ENCODE assay signal across 28 mouse cellular contexts in genomic region chr7:102501986-102502385, GRCm38 (mm10). TPM values are rescaled to one million over a fixed set of nuclear protein-coding genes. Genes with fewer than 3 reads are reported as not detected.
"Had no signal": no experiment of that assay in that cellular context is flagged by ENCODE, and none has a peak within 500 bp of the region (broad histone marks: within the 10 kb centered on the region; RNA-seq: fewer than 3 reads in every experiment).

No protein-coding gene starts in this region.

- H3K27ac ChIP-seq: limb, embryonic 12.5 days; limb, embryonic 15.5 days; liver, embryonic 14.5 days; macrophage; midbrain, embryonic 12.5 days; midbrain, embryonic 15.5 days; neural tube, embryonic 13.5 days had no signal

- H3K27me3 ChIP-seq: limb, embryonic 12.5 days; limb, embryonic 15.5 days; midbrain, embryonic 12.5 days; midbrain, embryonic 15.5 days; neural tube, embryonic 13.5 days had no signal

- H3K9ac ChIP-seq: limb, embryonic 12.5 days; limb, embryonic 15.5 days; liver, embryonic 14.5 days; liver, postnatal 0 days; lung, embryonic 14.5 days; midbrain, embryonic 12.5 days; midbrain, embryonic 15.5 days; neural tube, embryonic 13.5 days had no signal

- H3K4me2 ChIP-seq: limb, embryonic 12.5 days; limb, embryonic 15.5 days; liver, embryonic 11.5 days; lung, embryonic 14.5 days; midbrain, embryonic 12.5 days; midbrain, embryonic 15.5 days; neural tube, embryonic 13.5 days had no signal

- H3K36me3 ChIP-seq: limb, embryonic 12.5 days; limb, embryonic 15.5 days; midbrain, embryonic 12.5 days; midbrain, embryonic 15.5 days; neural tube, embryonic 13.5 days had no signal

- ATAC-seq: liver, postnatal 0 days; lung, postnatal 0 days; midbrain, embryonic 15.5 days had no signal

- H3K4me1 ChIP-seq: limb, embryonic 12.5 days; limb, embryonic 15.5 days; midbrain, embryonic 12.5 days; midbrain, embryonic 15.5 days; neural tube, embryonic 13.5 days had no signal

- H3K9me3 ChIP-seq: limb, embryonic 12.5 days; limb, embryonic 15.5 days; midbrain, embryonic 12.5 days; midbrain, embryonic 15.5 days; neural tube, embryonic 13.5 days had no signal

- H3K4me3 ChIP-seq: limb, embryonic 12.5 days; limb, embryonic 15.5 days; midbrain, embryonic 12.5 days; midbrain, embryonic 15.5 days; myocyte; neural tube, embryonic 13.5 days had no signal

- DNase-seq: kidney, postnatal 14 days; kidney, postnatal 4 days; left cerebral cortex, postnatal 4 days; liver, postnatal 0 days; lung, embryonic 14.5 days; thymus, adult 18-20 months; thymus, postnatal 36 days had no signal

RNA-seq across cellular contexts. Expression of gene Olfr545, which starts 2.6 kb away (rescaled TPM):
- total RNA-seq: layer of hippocampus, adult 18-20 months; layer of hippocampus, postnatal 14 days; left cerebral cortex, adult 8-10 months; left cerebral cortex, postnatal 14 days; left cerebral cortex, postnatal 4 days; megakaryocyte, adult 5-6 weeks; neutrophil, adult 5-6 weeks had no signal
- polyA plus RNA-seq: liver, embryonic 14.5 days; liver, postnatal 0 days; lung, embryonic 14.5 days; lung, postnatal 0 days; macrophage; myocyte; small intestine, adult 2 months; spleen, adult 2 months; testis, adult 2 months; urinary bladder, adult 2 months had no signal

RNA-seq across cellular contexts. Expression of gene Olfr544, which starts 13.9 kb away (rescaled TPM):
- total RNA-seq: layer of hippocampus, adult 18-20 months; layer of hippocampus, postnatal 14 days; left cerebral cortex, adult 8-10 months; left cerebral cortex, postnatal 14 days; left cerebral cortex, postnatal 4 days; neutrophil, adult 5-6 weeks had no signal
- polyA plus RNA-seq: limb, embryonic 12.5 days; lung, postnatal 0 days; macrophage; myocyte; neural tube, embryonic 13.5 days; small intestine, adult 2 months; spleen, adult 2 months; testis, adult 2 months; urinary bladder, adult 2 months had no signal

RNA-seq across cellular contexts. Expression of gene Olfr543, which starts 20.5 kb away (rescaled TPM):
- total RNA-seq: layer of hippocampus, adult 18-20 months; layer of hippocampus, postnatal 14 days; left cerebral cortex, adult 8-10 months; left cerebral cortex, postnatal 14 days; left cerebral cortex, postnatal 4 days; megakaryocyte, adult 5-6 weeks; neutrophil, adult 5-6 weeks had no signal
- polyA plus RNA-seq: lung, postnatal 0 days; macrophage; myocyte; small intestine, adult 2 months; spleen, adult 2 months; testis, adult 2 months; urinary bladder, adult 2 months had no signal

RNA-seq across cellular contexts. Expression of gene Olfr547, which starts 32.6 kb away (rescaled TPM):
- total RNA-seq: layer of hippocampus, adult 18-20 months; layer of hippocampus, postnatal 14 days; left cerebral cortex, adult 8-10 months; left cerebral cortex, postnatal 14 days; left cerebral cortex, postnatal 4 days; megakaryocyte, adult 5-6 weeks; neutrophil, adult 5-6 weeks had no signal
- polyA plus RNA-seq: limb, embryonic 12.5 days; limb, embryonic 15.5 days; liver, embryonic 11.5 days; liver, embryonic 14.5 days; liver, postnatal 0 days; lung, embryonic 14.5 days; lung, postnatal 0 days; macrophage; midbrain, embryonic 12.5 days; midbrain, embryonic 15.5 days; myocyte; neural tube, embryonic 13.5 days; small intestine, adult 2 months; spleen, adult 2 months; stomach, embryonic 16.5 days; testis, adult 2 months; urinary bladder, adult 2 months had no signal

RNA-seq across cellular contexts. Expression of gene Olfr548-ps1, which starts 38.7 kb away (rescaled TPM):
- total RNA-seq: layer of hippocampus, adult 18-20 months; layer of hippocampus, postnatal 14 days; left cerebral cortex, adult 8-10 months; left cerebral cortex, postnatal 14 days; left cerebral cortex, postnatal 4 days; megakaryocyte, adult 5-6 weeks; neutrophil, adult 5-6 weeks had no signal
- polyA plus RNA-seq: limb, embryonic 12.5 days; limb, embryonic 15.5 days; liver, embryonic 11.5 days; liver, embryonic 14.5 days; liver, postnatal 0 days; lung, embryonic 14.5 days; lung, postnatal 0 days; macrophage; midbrain, embryonic 12.5 days; midbrain, embryonic 15.5 days; myocyte; neural tube, embryonic 13.5 days; small intestine, adult 2 months; spleen, adult 2 months; stomach, embryonic 16.5 days; testis, adult 2 months; urinary bladder, adult 2 months had no signal
